Mouse (Mus musculus): ENCODE data around the gene Gm49366. TPM values are rescaled to one million over a fixed set of nuclear protein-coding genes. Genes with fewer than 3 reads are reported as not detected.
"Not testable (repeated sequence)": the region's sequence is repeated elsewhere in the genome, so short reads cannot be mapped to it uniquely, and the experiment has no call there.

Gm49366 gene
- polyA plus RNA-seq, 1 experiment from 2014 or later: not detected

DNA sequence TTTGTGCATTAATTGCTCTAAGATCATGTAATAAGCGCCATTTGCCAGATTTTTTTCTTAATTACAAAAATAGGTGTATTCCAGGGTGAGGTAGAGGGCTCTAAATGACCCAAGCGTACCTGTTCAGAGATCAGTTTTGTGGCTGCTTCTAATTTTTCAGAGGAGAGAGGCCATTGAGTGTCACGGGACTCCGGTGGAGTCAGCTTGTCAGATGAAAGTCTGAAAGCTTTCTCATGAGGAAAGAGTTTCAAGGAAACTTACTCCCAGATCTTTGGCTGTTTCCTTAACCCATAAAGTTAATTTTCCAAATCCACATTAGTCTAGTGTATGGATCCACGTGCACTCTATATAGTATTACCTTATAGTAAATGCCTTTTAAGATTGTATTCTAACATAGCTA, 55.9 kb downstream of the Gm49366 start:
- not testable (repeated sequence) for H3K9me3 ChIP-seq (ENCODE audit: control insufficient read depth, low read length); H3K4me2 ChIP-seq (ENCODE audit: low read length); H3K4me1 ChIP-seq (replicated peaks; ENCODE audit: control insufficient read depth, insufficient read depth, low read length); ATAC-seq; H3K36me3 ChIP-seq (ENCODE audit: control insufficient read depth, insufficient read depth); H3K4me3 ChIP-seq (replicated peaks; ENCODE audit: low read length); H3K27ac ChIP-seq (ENCODE audit: low read length); H3K27me3 ChIP-seq (replicated peaks; ENCODE audit: control insufficient read depth, insufficient read depth, low read length); H3K9ac ChIP-seq (replicated peaks; ENCODE audit: low read depth, low read length)
- WGBS: 89% methylated on average over 5 of the region's 5 CpGs

DNA sequence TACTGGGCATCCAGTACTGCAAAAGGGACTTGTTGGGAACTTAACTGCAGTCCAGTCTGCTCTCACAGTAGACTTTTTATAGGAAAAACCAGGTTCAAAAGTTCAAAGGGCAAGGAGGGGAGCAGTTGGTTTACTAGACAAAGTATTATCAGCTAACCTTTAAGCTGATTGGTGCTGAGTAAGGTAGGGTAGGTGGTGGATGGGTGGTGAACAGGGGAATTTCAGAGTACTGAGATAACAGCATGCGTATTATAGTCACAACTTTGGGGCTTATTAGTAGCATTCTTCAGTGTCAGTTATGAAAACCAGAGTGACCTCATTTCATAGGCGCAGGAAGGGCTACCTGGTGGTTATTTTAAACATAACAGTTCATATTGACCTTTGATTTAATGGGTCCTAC, 60.9 kb downstream of the Gm49366 start:
- no peak overlapping the region for H3K4me3 ChIP-seq (replicated peaks; ENCODE audit: low read length)
- no peak overlapping the region for H3K9ac ChIP-seq (replicated peaks; ENCODE audit: low read depth, low read length)
- 96% methylated on average over 2 of the region's 2 CpGs for WGBS
- 0 out of 2 replicates have a peak, but pooled peaks cover 2% of the 10 kb centered on the region for H3K4me1 ChIP-seq (replicated peaks; ENCODE audit: control insufficient read depth, insufficient read depth, low read length)
- H3K4me2 ChIP-seq (ENCODE audit: low read length): no peak overlapping the region
- no peaks in the 10 kb centered on the region for H3K36me3 ChIP-seq (ENCODE audit: control insufficient read depth, insufficient read depth)
- no peaks in the 10 kb centered on the region for H3K27me3 ChIP-seq (replicated peaks; ENCODE audit: control insufficient read depth, insufficient read depth, low read length)
- H3K9me3 ChIP-seq (ENCODE audit: control insufficient read depth, low read length): no peaks in the 10 kb centered on the region
- no peak for ATAC-seq
- no peak overlapping the region for H3K27ac ChIP-seq (ENCODE audit: low read length)

DNA sequence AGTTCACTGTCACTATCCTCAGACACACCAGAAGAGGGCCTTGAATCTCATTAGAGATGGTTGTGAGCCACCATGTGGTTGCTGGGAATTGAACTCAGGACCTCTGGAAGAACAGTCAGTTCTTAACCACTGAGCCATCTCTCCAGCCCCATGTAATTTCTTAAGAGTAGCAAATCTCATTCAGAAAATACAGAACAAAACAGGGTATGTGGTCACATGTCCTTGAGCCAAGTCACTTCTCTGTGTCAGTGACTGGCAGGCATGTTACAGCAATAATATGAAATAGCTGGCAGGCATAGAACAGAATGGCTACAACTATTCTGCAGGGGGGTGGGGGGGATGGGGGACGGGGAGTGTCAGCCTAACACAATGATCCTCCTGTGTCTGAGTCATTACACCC, 61.3 kb downstream of the Gm49366 start:
- Histone ChIP-seq H3K27me3 (replicated peaks; ENCODE audit: control insufficient read depth, insufficient read depth, low read length) (no peaks in the 10 kb centered on the region), H3K36me3 (ENCODE audit: control insufficient read depth, insufficient read depth) (no peaks in the 10 kb centered on the region), H3K4me1 (replicated peaks; ENCODE audit: control insufficient read depth, insufficient read depth, low read length) (0 out of 2 replicates have a peak, but pooled peaks cover 2% of the 10 kb centered on the region), H3K9ac (replicated peaks; ENCODE audit: low read depth, low read length) (no peak overlapping the region), H3K27ac (ENCODE audit: low read length) (no peak overlapping the region), H3K9me3 (ENCODE audit: control insufficient read depth, low read length) (no peaks in the 10 kb centered on the region), H3K4me3 (replicated peaks; ENCODE audit: low read length) (no peak overlapping the region), H3K4me2 (ENCODE audit: low read length) (peak overlapping the region; percentile 73)
- WGBS: 32% methylated on average over 1 of the region's 1 CpGs
- ATAC-seq: no peak

DNA sequence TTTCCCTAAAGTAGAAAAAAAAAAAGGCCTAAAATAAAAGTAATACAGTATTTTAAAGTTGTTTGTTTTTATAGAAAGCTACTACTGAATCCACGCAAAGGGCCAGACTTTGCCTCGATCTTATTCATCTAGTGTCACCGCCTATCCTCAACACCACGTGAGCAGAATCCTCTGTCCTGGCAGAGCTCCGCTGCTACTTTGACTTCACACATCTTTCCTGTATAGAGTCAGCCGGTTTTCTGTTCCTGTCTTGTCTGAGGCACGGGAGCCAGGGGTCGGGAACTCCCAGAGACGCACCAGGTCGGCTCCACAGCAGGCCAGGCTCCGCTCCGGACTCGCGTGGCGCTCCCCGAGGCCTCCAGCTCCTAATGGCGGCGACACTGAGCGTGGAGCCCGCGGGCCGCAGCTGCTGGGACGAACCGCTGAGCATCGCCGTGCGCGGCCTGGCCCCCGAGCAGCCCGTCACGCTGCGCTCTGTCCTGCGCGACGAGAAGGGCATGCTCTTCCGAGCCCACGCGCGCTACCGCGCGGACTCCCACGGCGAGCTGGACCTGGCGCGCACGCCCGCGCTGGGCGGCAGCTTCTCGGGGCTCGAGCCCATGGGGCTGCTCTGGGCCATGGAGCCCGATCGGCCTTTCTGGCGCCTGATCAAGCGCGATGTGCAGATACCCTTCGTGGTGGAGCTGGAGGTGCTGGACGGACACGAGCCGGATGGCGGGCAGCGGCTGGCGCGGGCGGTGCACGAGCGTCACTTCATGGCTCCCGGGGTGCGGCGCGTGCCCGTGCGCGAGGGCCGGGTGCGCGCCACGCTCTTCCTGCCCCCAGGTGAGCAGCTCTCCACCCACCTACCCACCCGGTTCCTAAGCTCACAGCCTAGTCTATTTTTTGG, 62.1 kb downstream of the Gm49366 start, which contains the start of gene Acot6:
Gene Acot6 (plus strand): TSS at position 51 of the 889 bp plus-strand sequence.
- peak; percentile 82 for ATAC-seq
- Histone ChIP-seq H3K4me3 (replicated peaks; ENCODE audit: low read length) (peak within 1 kb of the TSS; percentile 59), H3K27ac (ENCODE audit: low read length) (peak within 1 kb of the TSS; percentile 44; the same call in 1 of the 2 replicates), H3K4me2 (ENCODE audit: low read length) (peak within 1 kb of the TSS; percentile 73), H3K9ac (replicated peaks; ENCODE audit: low read depth, low read length) (peak within 1 kb of the TSS; percentile 66)
- under 1% methylated on average over 70 of the region's 80 CpGs for WGBS
- not testable (repeated sequence) for H3K9me3 ChIP-seq (ENCODE audit: control insufficient read depth, low read length); H3K36me3 ChIP-seq (ENCODE audit: control insufficient read depth, insufficient read depth); H3K4me1 ChIP-seq (replicated peaks; ENCODE audit: control insufficient read depth, insufficient read depth, low read length); H3K27me3 ChIP-seq (replicated peaks; ENCODE audit: control insufficient read depth, insufficient read depth, low read length)

DNA sequence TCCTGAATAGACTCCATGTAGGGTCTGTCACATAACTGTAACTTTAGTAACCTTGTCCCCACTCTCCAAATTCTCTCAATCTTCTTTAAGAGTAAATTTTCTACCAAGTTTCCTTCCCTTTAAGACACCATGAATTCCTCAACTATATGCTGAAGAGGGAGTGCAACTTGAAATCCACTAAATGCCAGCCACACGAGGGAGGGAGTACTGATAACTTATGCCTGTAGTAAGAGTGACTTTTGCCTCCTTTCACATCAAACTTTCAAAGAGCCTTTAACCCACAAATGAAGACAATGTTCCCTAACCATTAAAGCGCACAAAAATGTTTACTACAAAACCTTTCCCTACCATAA, 62.7 kb downstream of the Gm49366 start:
- Histone ChIP-seq H3K4me3 (replicated peaks; ENCODE audit: low read length) (peak overlapping the region; percentile 59), H3K4me1 (replicated peaks; ENCODE audit: control insufficient read depth, insufficient read depth, low read length) (0 out of 2 replicates have a peak, but pooled peaks cover 2% of the 10 kb centered on the region), H3K4me2 (ENCODE audit: low read length) (peak overlapping the region; percentile 73), H3K36me3 (ENCODE audit: control insufficient read depth, insufficient read depth) (no peaks in the 10 kb centered on the region), H3K27ac (ENCODE audit: low read length) (no peak overlapping the region), H3K9me3 (ENCODE audit: control insufficient read depth, low read length) (no peaks in the 10 kb centered on the region), H3K27me3 (replicated peaks; ENCODE audit: control insufficient read depth, insufficient read depth, low read length) (no peaks in the 10 kb centered on the region), H3K9ac (replicated peaks; ENCODE audit: low read depth, low read length) (no peak overlapping the region)
- WGBS: 54% methylated on average over 2 of the region's 2 CpGs
- peak; percentile 28; the same call in 1 of the 2 replicates for ATAC-seq

DNA sequence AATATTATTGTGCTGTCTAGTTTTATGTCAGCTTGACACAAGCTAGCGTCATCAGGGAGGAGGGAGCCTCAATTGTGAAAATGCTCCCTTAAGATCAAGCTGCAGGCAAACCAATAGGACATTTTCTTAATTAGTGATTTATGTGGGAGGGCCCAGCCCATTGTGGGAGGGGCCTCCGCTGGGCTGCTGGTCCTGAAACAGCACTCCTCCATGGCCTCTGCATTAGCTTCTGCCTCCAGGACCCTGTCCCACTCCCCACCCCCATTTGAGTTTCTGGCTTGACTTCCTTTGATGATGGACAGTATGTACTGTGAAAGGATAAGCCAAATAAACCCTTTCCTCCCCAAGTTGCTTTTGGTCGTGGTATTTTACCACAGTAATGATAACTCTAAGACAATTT, 68.3 kb downstream of the Gm49366 start:
- Histone ChIP-seq H3K27me3 (replicated peaks; ENCODE audit: control insufficient read depth, insufficient read depth, low read length) (no peaks in the 10 kb centered on the region), H3K4me2 (ENCODE audit: low read length) (no peak overlapping the region), H3K9ac (replicated peaks; ENCODE audit: low read depth, low read length) (no peak overlapping the region), H3K36me3 (ENCODE audit: control insufficient read depth, insufficient read depth) (no peaks in the 10 kb centered on the region), H3K27ac (ENCODE audit: low read length) (no peak overlapping the region), H3K4me3 (replicated peaks; ENCODE audit: low read length) (no peak overlapping the region), H3K4me1 (replicated peaks; ENCODE audit: control insufficient read depth, insufficient read depth, low read length) (no peaks in the 10 kb centered on the region), H3K9me3 (ENCODE audit: control insufficient read depth, low read length) (no peaks in the 10 kb centered on the region)
- no peak for ATAC-seq
- WGBS: 74% methylated on average over 3 of the region's 3 CpGs

DNA sequence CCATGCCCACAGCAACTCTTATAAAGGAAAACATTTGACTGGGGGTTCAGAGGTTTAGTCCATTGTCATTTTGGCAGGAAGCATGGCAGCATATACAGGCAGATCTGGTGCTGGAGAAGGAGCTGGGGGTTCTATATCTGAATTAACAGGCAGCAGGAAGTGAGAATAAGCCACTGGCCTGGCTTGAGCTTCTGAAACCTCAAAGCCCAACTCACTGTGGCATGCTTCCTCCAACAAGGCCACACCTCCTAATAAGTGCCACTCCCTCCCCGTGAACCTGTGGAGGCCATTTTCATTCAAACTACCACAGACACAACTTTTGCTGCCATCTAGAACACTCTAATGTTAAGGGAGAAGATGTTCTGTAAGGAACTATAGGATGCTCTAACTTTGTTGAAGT, 69.0 kb downstream of the Gm49366 start:
- Histone ChIP-seq H3K27ac (ENCODE audit: low read length) (no peak overlapping the region), H3K9me3 (ENCODE audit: control insufficient read depth, low read length) (no peaks in the 10 kb centered on the region), H3K27me3 (replicated peaks; ENCODE audit: control insufficient read depth, insufficient read depth, low read length) (no peaks in the 10 kb centered on the region), H3K4me1 (replicated peaks; ENCODE audit: control insufficient read depth, insufficient read depth, low read length) (no peaks in the 10 kb centered on the region), H3K36me3 (ENCODE audit: control insufficient read depth, insufficient read depth) (no peaks in the 10 kb centered on the region), H3K9ac (replicated peaks; ENCODE audit: low read depth, low read length) (no peak overlapping the region), H3K4me2 (ENCODE audit: low read length) (no peak overlapping the region), H3K4me3 (replicated peaks; ENCODE audit: low read length) (no peak overlapping the region)
- no peak for ATAC-seq
- 61% methylated on average over 1 of the region's 1 CpGs for WGBS

Other genes starting within 250 kb of the Gm49366 start
- gene Numb, start 117.0 kb upstream of the Gm49366 start, polyA plus RNA-seq (2015; fragmentation: Nextera tagmentation; extraction: Ambion mirVana): 16.3 and 19.2 TPM in 2 replicates
- 9.3 and 9.7 TPM in 2 replicates for gene Riox1, start 88.3 kb upstream of the Gm49366 start, polyA plus RNA-seq (2015; fragmentation: Nextera tagmentation; extraction: Ambion mirVana)
- not detected in 2 replicates for gene Heatr4, start 54.1 kb upstream of the Gm49366 start, polyA plus RNA-seq (2015; fragmentation: Nextera tagmentation; extraction: Ambion mirVana)
- 9.4 and 11.3 TPM in 2 replicates for gene Acot2, start 51.1 kb upstream of the Gm49366 start, polyA plus RNA-seq (2015; fragmentation: Nextera tagmentation; extraction: Ambion mirVana)
- 72.1 and 101 TPM in 2 replicates for gene Acot1, start 29.4 kb upstream of the Gm49366 start, polyA plus RNA-seq (2015; fragmentation: Nextera tagmentation; extraction: Ambion mirVana)
- gene Acot4, start 556 bp upstream of the Gm49366 start, polyA plus RNA-seq (2015; fragmentation: Nextera tagmentation; extraction: Ambion mirVana): 0.21 and 0.35 TPM in 2 replicates
- gene Acot3, start 13.2 kb downstream of the Gm49366 start, polyA plus RNA-seq (2015; fragmentation: Nextera tagmentation; extraction: Ambion mirVana): 0.87 and 1.1 TPM in 2 replicates
- 0.16 TPM in 1 of 2 replicates, not detected in the other for gene Acot5, start 30.4 kb downstream of the Gm49366 start, polyA plus RNA-seq (2015; fragmentation: Nextera tagmentation; extraction: Ambion mirVana)
- 1.4 and 1.6 TPM in 2 replicates for gene Acot6, start 61.7 kb downstream of the Gm49366 start, polyA plus RNA-seq (2015; fragmentation: Nextera tagmentation; extraction: Ambion mirVana)
- 10.4 and 12.8 TPM in 2 replicates for gene Dnal1, start 75.4 kb downstream of the Gm49366 start, polyA plus RNA-seq (2015; fragmentation: Nextera tagmentation; extraction: Ambion mirVana)
- gene Pnma1, start 109.6 kb downstream of the Gm49366 start, polyA plus RNA-seq (2015; fragmentation: Nextera tagmentation; extraction: Ambion mirVana): 5.3 and 7.2 TPM in 2 replicates
- 3.8 and 4.4 TPM in 2 replicates for gene Elmsan1, start 179.9 kb downstream of the Gm49366 start, polyA plus RNA-seq (2015; fragmentation: Nextera tagmentation; extraction: Ambion mirVana)
- gene Ptgr2, start 246.3 kb downstream of the Gm49366 start, polyA plus RNA-seq (2015; fragmentation: Nextera tagmentation; extraction: Ambion mirVana): 13.2 and 15.1 TPM in 2 replicates